Mouse (Mus musculus): ENCODE results near the gene Mff. TPM values are rescaled to one million over a fixed set of nuclear protein-coding genes. Genes with fewer than 3 reads are reported as not detected.

The Mff gene
- polyA plus RNA-seq, 2 experiments: 176 to 223 TPM

GRCm38 (mm10) chr1:82779388-82779966 is 54.8 kb downstream of the Mff start:
- Histone ChIP-seq H3K27me3 (ENCODE audit: control insufficient read depth, insufficient read depth, low read length) (no peaks in the 10 kb centered on the region), H3K4me2 (replicated peaks; ENCODE audit: low read depth, low read length, severe bottlenecking) (no peak overlapping the region), H3K9ac (ENCODE audit: low read depth, low read length, severe bottlenecking) (no peak overlapping the region), H3K4me1 (ENCODE audit: control insufficient read depth, insufficient read depth, low read length) (no peaks in the 10 kb centered on the region), H3K9me3 (ENCODE audit: control insufficient read depth, low read length) (no peaks in the 10 kb centered on the region), H3K36me3 (ENCODE audit: control insufficient read depth, insufficient read depth, low read length) (no peaks in the 10 kb centered on the region), H3K27ac (replicated peaks; ENCODE audit: low read depth, low read length) (no peak overlapping the region), H3K4me3 (replicated peaks; ENCODE audit: low read length) (no peak overlapping the region)
- ATAC-seq (ENCODE audit: low FRiP score, low read depth) (no peak), DNase-seq (ENCODE audit: low spot score) (no peak)
- 81% methylated on average over 6 of the region's 6 CpGs for WGBS
- no peak for TF ChIP-seq POLR2A (IDR thresholded peaks at IDR 0.05; ENCODE audit: borderline replicate concordance, extremely low read depth, insufficient read depth, insufficient read length)

- no peak for ATAC-seq (ENCODE audit: low FRiP score, low read depth)
- Histone ChIP-seq H3K36me3 (ENCODE audit: control insufficient read depth, insufficient read depth, low read length) (no peaks in the 10 kb centered on the region), H3K27ac (replicated peaks; ENCODE audit: low read depth, low read length) (no peak overlapping the region), H3K9me3 (ENCODE audit: control insufficient read depth, low read length) (no peaks in the 10 kb centered on the region), H3K9ac (ENCODE audit: low read depth, low read length, severe bottlenecking) (no peak overlapping the region), H3K4me1 (ENCODE audit: control insufficient read depth, insufficient read depth, low read length) (0 out of 2 replicates have a peak, but pooled peaks cover 5% of the 10 kb centered on the region), H3K4me2 (replicated peaks; ENCODE audit: low read depth, low read length, severe bottlenecking) (no peak overlapping the region), H3K27me3 (ENCODE audit: control insufficient read depth, insufficient read depth, low read length) (no peaks in the 10 kb centered on the region), H3K4me3 (replicated peaks; ENCODE audit: low read length) (no peak overlapping the region)
- TF ChIP-seq POLR2A (IDR thresholded peaks at IDR 0.05; ENCODE audit: borderline replicate concordance, extremely low read depth, insufficient read depth, insufficient read length): no peak
- no peak for DNase-seq (ENCODE audit: low spot score)
- 78% methylated on average over 3 of the region's 3 CpGs for WGBS
Measured at GRCm38 (mm10) chr1:82783559-82783958, 58.9 kb downstream of the Mff start.

GRCm38 (mm10) chr1:82785546-82785945 is 60.9 kb downstream of the Mff start:
- no peak overlapping the region for H3K27ac ChIP-seq (replicated peaks; ENCODE audit: low read depth, low read length)
- no peaks in the 10 kb centered on the region for H3K36me3 ChIP-seq (ENCODE audit: control insufficient read depth, insufficient read depth, low read length)
- no peaks in the 10 kb centered on the region for H3K27me3 ChIP-seq (ENCODE audit: control insufficient read depth, insufficient read depth, low read length)
- H3K9me3 ChIP-seq (ENCODE audit: control insufficient read depth, low read length): no peaks in the 10 kb centered on the region; the same call in 1 of the 2 replicates
- no peak for TF ChIP-seq POLR2A (IDR thresholded peaks at IDR 0.05; ENCODE audit: borderline replicate concordance, extremely low read depth, insufficient read depth, insufficient read length)
- ATAC-seq (ENCODE audit: low FRiP score, low read depth) (no peak), DNase-seq (ENCODE audit: low spot score) (peak; percentile 24)
- no peak overlapping the region for H3K4me2 ChIP-seq (replicated peaks; ENCODE audit: low read depth, low read length, severe bottlenecking)
- H3K4me3 ChIP-seq (replicated peaks; ENCODE audit: low read length): no peak overlapping the region
- 62% methylated on average over 6 of the region's 6 CpGs for WGBS
- H3K9ac ChIP-seq (ENCODE audit: low read depth, low read length, severe bottlenecking): no peak overlapping the region
- H3K4me1 ChIP-seq (ENCODE audit: control insufficient read depth, insufficient read depth, low read length): 0 out of 2 replicates have a peak, but pooled peaks cover 5% of the 10 kb centered on the region

- Histone ChIP-seq H3K9me3 (ENCODE audit: control insufficient read depth, low read length) (no peaks in the 10 kb centered on the region; the same call in 1 of the 2 replicates), H3K27ac (replicated peaks; ENCODE audit: low read depth, low read length) (no peak overlapping the region), H3K27me3 (ENCODE audit: control insufficient read depth, insufficient read depth, low read length) (no peaks in the 10 kb centered on the region), H3K9ac (ENCODE audit: low read depth, low read length, severe bottlenecking) (no peak overlapping the region), H3K4me2 (replicated peaks; ENCODE audit: low read depth, low read length, severe bottlenecking) (no peak overlapping the region), H3K4me3 (replicated peaks; ENCODE audit: low read length) (no peak overlapping the region), H3K4me1 (ENCODE audit: control insufficient read depth, insufficient read depth, low read length) (0 out of 2 replicates have a peak, but pooled peaks cover 5% of the 10 kb centered on the region), H3K36me3 (ENCODE audit: control insufficient read depth, insufficient read depth, low read length) (no peaks in the 10 kb centered on the region)
- ATAC-seq (ENCODE audit: low FRiP score, low read depth) (peak; percentile 85), DNase-seq (ENCODE audit: low spot score) (peak; percentile 95)
- TF ChIP-seq POLR2A (IDR thresholded peaks at IDR 0.05; ENCODE audit: borderline replicate concordance, extremely low read depth, insufficient read depth, insufficient read length): no peak
- WGBS: 4% methylated on average over 2 of the region's 2 CpGs
Measured at GRCm38 (mm10) chr1:82787414-82787813, 62.7 kb downstream of the Mff start.

GRCm38 (mm10) chr1:82788070-82788469 is 63.4 kb downstream of the Mff start:
- peak; percentile 42 for DNase-seq (ENCODE audit: low spot score)
- Histone ChIP-seq H3K27ac (replicated peaks; ENCODE audit: low read depth, low read length) (no peak overlapping the region), H3K9me3 (ENCODE audit: control insufficient read depth, low read length) (no peaks in the 10 kb centered on the region; the same call in 1 of the 2 replicates), H3K27me3 (ENCODE audit: control insufficient read depth, insufficient read depth, low read length) (no peaks in the 10 kb centered on the region), H3K9ac (ENCODE audit: low read depth, low read length, severe bottlenecking) (no peak overlapping the region), H3K4me3 (replicated peaks; ENCODE audit: low read length) (no peak overlapping the region), H3K36me3 (ENCODE audit: control insufficient read depth, insufficient read depth, low read length) (no peaks in the 10 kb centered on the region), H3K4me2 (replicated peaks; ENCODE audit: low read depth, low read length, severe bottlenecking) (no peak overlapping the region), H3K4me1 (ENCODE audit: control insufficient read depth, insufficient read depth, low read length) (0 out of 2 replicates have a peak, but pooled peaks cover 5% of the 10 kb centered on the region)
- TF ChIP-seq POLR2A (IDR thresholded peaks at IDR 0.05; ENCODE audit: borderline replicate concordance, extremely low read depth, insufficient read depth, insufficient read length): no peak
- WGBS: 52% methylated on average over 7 of the region's 7 CpGs
- no peak for ATAC-seq (ENCODE audit: low FRiP score, low read depth)

All from limb, embryonic 14.5 days (tissue).